1 mouse cellular context compared by ENCODE assay signal in the genomic region with DNA sequence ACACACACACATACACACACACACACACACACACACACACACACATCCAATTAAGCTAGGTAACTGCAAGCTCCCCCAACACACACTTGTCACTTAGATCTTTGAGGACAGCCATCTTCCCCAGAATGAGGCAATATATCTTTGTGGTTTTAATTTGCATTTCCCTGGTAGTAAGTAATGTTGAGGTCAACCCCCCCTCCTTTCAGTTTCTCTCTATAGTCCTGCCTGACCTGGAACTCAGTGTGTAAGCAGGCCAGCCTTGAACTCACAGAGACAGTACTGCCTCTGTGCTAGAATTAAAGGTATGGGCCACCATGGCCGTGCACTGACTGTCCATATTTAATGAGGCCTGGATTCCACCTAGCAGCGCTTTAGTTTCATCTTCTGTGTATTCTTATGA.
TF ChIP-seq lines count a peak whose summit lies in the region.

No protein-coding gene starts in this region.

TF ChIP-seq in CH12.LX, 34 proteins besides CTCF, POLR2A, EP300 and RAD21 (continued from another document):
- TF ChIP-seq ZNF384 (IDR thresholded peaks at IDR 0.05; ENCODE audit: low read depth, low read length) (no peak), MAFK (IDR thresholded peaks at IDR 0.05; ENCODE audit: insufficient replicate concordance, low read length) (peak; percentile 96), KAT2A (IDR thresholded peaks at IDR 0.05; ENCODE audit: insufficient replicate concordance, low read length) (no peak), ZMIZ1 (IDR thresholded peaks at IDR 0.05; ENCODE audit: low read depth, low read length) (no peak), POLR2AphosphoS2 (IDR thresholded peaks at IDR 0.05; ENCODE audit: low read depth, low read length) (no peak), ETS1 (conservative IDR thresholded peaks at IDR 0.05; ENCODE audit: low read depth, low read length) (peak; percentile 75)
TF ChIP-seq in CH12.LX: peak in this region for 14.
